Mouse (Mus musculus): ENCODE data around the gene Gpd2. TPM values are rescaled to one million over a fixed set of nuclear protein-coding genes. Genes with fewer than 3 reads are reported as not detected.

Gpd2 gene
- 6.9 and 7.9 TPM in 2 replicates for polyA plus RNA-seq (2015; fragmentation: Nextera tagmentation; extraction: Ambion mirVana)

DNA sequence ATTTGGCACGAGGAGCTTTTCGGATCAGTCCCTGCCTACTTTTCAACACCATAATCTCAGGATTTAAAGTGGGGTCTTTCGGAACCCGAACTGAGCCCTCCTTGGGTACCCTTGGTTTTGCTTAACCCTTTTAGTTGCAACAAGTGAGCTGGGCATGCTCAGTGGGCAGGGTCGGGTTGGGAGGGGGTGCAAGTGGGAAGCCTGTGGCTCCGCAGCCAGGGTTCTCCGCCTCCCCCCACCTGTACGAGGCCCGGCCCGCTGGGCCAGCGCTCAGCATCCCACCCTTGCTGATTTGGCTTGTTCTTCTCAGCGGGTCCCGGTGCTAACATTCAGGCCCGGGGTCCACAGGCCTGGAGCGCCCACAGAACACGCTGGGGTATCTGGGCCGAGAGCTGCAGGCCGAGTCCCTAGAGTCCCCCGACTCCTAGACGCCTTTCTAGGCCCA, at the start of gene Gpd2:
Gene Gpd2, plus strand, starts transcription at position 161 of the 445 bp plus-strand sequence.

Other genes starting within 250 kb of the Gpd2 start
- 1.6 and 2.5 TPM in 2 replicates for gene Nr4a2, start 113.6 kb upstream of the Gpd2 start, polyA plus RNA-seq (2015; fragmentation: Nextera tagmentation; extraction: Ambion mirVana)

All from adrenal gland, postnatal 0 days (tissue).